Mouse (Mus musculus) Patski (cell line): ENCODE measurements at regions not wholly inside any gene's neighbourhood (a gene's known extent, or its start where the extent isn't known, plus 50 kb on each side); places are given as distances from the start of the nearest gene placed in this dataset.

Source experiments
- ATAC-seq: fragments of 100-300 bp; one replicate; pipeline ENCODE4 v1.8.0; 2021
- CTCF ChIA-PET: fragments of 350-600 bp; sonication (Branson Sonifier 250); formaldehyde crosslinking; loops from one replicate; lab custom pipeline; 2022; ENCODE audit warnings: inconsistent platforms; lab: Charles Lee
- POLR2A ChIA-PET: fragments of 350-600 bp; sonication (Branson Sonifier 250); formaldehyde crosslinking; loops from one replicate; lab custom pipeline; 2022; ENCODE audit warnings: antibody characterized with exemption, inconsistent platforms; lab: Charles Lee
- DNase-seq: peaks from one replicate; pipeline ENCODE4 v3.0.0-alpha.2; 2011; ENCODE audit warnings: low read depth, low spot score
- H3K27me3 ChIP-seq: fragments of 371-371 bp; one replicate; pipeline ENCODE4 v1.5.1; 2021
- CTCF ChIP-seq: fragments of 100-300 bp; IDR thresholded peaks from one replicate; pipeline ENCODE4 v1.5.1; 2021
- in situ Hi-C: fragments of 300-500 bp; cut with MboI; formaldehyde crosslinking; loops from 3 replicates; pipeline ENCODE4 v1.11.1; 2018; ENCODE audit warnings: low pct_unique_long_range_greater_than_20kb, mixed read lengths

DNA sequence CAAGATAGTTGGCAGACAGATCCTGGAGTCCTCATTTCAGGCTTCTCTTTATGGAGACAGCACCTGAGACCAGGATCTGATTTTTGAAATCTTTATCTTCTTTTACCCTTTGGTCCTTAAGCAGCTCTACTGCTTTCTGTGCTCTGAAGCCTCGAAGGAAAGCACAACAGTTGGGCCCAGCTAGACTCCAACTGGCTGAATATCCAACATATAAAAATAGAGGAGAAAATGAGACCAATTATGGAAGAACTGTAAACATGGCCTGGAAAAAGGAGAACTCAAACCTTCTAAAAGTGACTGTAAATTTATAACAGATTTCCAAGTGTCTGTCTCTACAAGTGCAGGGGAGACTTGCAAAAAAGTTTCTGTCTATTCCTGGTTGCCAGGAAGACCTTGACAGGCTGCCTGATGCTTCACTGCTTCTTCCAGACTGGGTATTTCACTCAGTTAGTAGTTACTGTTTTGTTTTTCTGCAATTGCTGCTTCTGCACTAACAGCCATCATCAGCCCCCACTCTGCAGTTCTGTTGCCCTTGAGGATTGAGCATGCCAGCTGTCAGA lies 872.6 kb upstream of the Cobl start:
- no peaks in the 10 kb centered on the region for H3K27me3 ChIP-seq
- POLR2A ChIA-PET = no interaction called here
- in situ Hi-C loops = no loop called here
- ATAC-seq (no peak), DNase-seq (no peak)
- no peak for TF ChIP-seq CTCF
- CTCF ChIA-PET = interaction anchor here (1.6 kb wide), 1 partner anchor 81 kb away, joined by 3 read pairs; no protein-coding TSS in a partner anchor

DNA sequence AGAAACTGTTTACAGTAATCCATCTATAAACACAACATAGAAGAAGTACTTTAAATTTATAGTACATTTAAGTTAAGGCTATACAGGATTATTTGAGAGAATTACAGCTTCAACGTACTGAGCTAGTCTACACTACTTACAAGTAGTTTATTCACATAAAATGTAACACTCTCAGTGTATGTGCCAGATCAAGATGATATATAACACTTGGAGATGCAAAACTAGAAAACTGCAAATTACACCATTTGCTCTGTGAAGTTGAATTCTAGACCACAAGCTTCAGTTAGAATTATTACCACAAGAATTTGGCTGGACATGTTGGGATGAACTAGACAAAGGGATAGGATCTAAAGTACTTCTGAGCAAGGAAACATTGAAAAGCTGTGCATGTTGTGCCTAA lies 831.7 kb upstream of the Cobl start:
- DNase-seq (no peak), ATAC-seq (no peak)
- POLR2A ChIA-PET = no interaction called here
- in situ Hi-C loops = no loop called here
- no peaks in the 10 kb centered on the region for H3K27me3 ChIP-seq
- CTCF ChIA-PET = no interaction called here
- TF ChIP-seq CTCF = no peak
